Mouse (Mus musculus) forebrain, embryonic 16.5 days (tissue): Measurements from ENCODE around the gene Olfr859. TPM values are rescaled to one million over a fixed set of nuclear protein-coding genes. Genes with fewer than 3 reads are reported as not detected.
"Not testable (repeated sequence)": the region's sequence is repeated elsewhere in the genome, so short reads cannot be mapped to it uniquely, and the experiment has no call there.

Source experiments
- ATAC-seq: fragments of 200-750 bp; cut with Nextera tagmentation; 2 replicates; pipeline ENCODE4 v1.8.0; 2017; ENCODE audit warnings: mild to moderate bottlenecking, moderate library complexity
- H3K27ac ChIP-seq: fragments of 300-500 bp; sonication (generic); 2 replicates; pipeline ENCODE4 v1.5.1; 2014; ENCODE audit warnings: low read length, control low read depth
- H3K27me3 ChIP-seq: fragments of 300-500 bp; sonication (generic); replicated peaks from 2 replicates; pipeline ENCODE4 v1.6.1; 2014; ENCODE audit warnings: low read length; ENCODE audit not compliant: control insufficient read depth, insufficient read depth
- H3K36me3 ChIP-seq: fragments of 300-500 bp; sonication (generic); 2 replicates; pipeline ENCODE4 v1.6.1; 2014; ENCODE audit not compliant: control insufficient read depth, insufficient read depth
- H3K4me1 ChIP-seq: fragments of 300-500 bp; sonication (generic); replicated peaks from 2 replicates; pipeline ENCODE4 v1.6.1; 2014; ENCODE audit warnings: low read length; ENCODE audit not compliant: control insufficient read depth, insufficient read depth
- H3K4me2 ChIP-seq: fragments of 300-500 bp; sonication (generic); 2 replicates; pipeline ENCODE4 v1.6.1; 2014; ENCODE audit warnings: mild to moderate bottlenecking, low read length, control low read depth
- H3K4me3 ChIP-seq: fragments of 300-500 bp; sonication (generic); replicated peaks from 2 replicates; pipeline ENCODE4 v1.5.1; 2014; ENCODE audit warnings: mild to moderate bottlenecking, low read length, control low read depth
- H3K9ac ChIP-seq: fragments of 300-500 bp; sonication (generic); replicated peaks from 2 replicates; pipeline ENCODE4 v1.6.1; 2014; ENCODE audit warnings: low read depth, low read length, control low read depth
- H3K9me3 ChIP-seq: fragments of 300-500 bp; sonication (generic); 2 replicates; pipeline ENCODE4 v1.6.1; 2016; ENCODE audit warnings: low read length; ENCODE audit not compliant: control insufficient read depth
- WGBS: fragments of 180-500 bp; shearing (Covaris S2); extraction: QIAGEN DNeasy Blood & Tissue Kit; methylation state at CpG from one replicate; pipeline ENCODE4 v1.1.7; 2014; 5-methylcytosine and 5-hydroxymethylcytosine counted together
- polyA plus RNA-seq: library from polyadenylated mRNA; unstranded; fragments of >200 nt; fragmentation: Nextera tagmentation; extraction: Ambion mirVana; gene quantifications from 2 replicates; pipeline ENCODE4 v1.2.1, GENCODE M21; 2015

Gene Olfr859
- polyA plus RNA-seq, result not detected in 2 replicates

DNA sequence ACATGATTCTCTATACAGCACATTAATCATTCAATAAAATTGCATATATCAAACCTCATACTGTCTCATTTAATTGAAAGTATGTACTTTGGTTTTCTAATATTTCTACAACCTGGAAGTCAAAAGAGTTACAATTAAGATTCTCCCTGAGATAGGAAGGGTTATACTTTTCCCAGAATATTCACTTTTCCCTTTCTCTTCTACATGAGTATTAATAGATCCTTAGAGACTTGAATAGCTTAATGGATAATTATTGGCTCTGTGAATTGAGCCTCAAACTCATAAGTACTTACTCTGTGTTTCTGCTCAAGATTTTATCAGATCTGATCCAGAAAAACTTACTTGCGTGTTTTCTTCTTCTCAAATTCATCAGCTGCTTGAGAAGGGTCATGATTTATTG, at the start of gene Olfr859:
Gene Olfr859, plus strand, starts transcription at position 301 of the 400 bp plus-strand sequence.
- not testable (repeated sequence) for H3K4me2 ChIP-seq, H3K27me3 ChIP-seq, H3K36me3 ChIP-seq, H3K9ac ChIP-seq, ATAC-seq, H3K4me1 ChIP-seq, H3K4me3 ChIP-seq, H3K9me3 ChIP-seq, H3K27ac ChIP-seq
- WGBS, result 57% methylated on average over 1 of the region's 1 CpGs

GRCm38 (mm10) chr9:19769136-19769535, 35.6 kb upstream of the Olfr859 start:
- Histone ChIP-seq H3K9ac (no peak overlapping the region), H3K9me3 (peaks cover 12% of the 10 kb centered on the region), H3K4me3 (no peak overlapping the region), H3K27ac (no peak overlapping the region), H3K27me3 (no peaks in the 10 kb centered on the region), H3K4me1 (no peaks in the 10 kb centered on the region), H3K4me2 (no peak overlapping the region), H3K36me3 (no peaks in the 10 kb centered on the region)
- ATAC-seq, result no peak
- 82% methylated on average over 14 of the region's 14 CpGs for WGBS

DNA sequence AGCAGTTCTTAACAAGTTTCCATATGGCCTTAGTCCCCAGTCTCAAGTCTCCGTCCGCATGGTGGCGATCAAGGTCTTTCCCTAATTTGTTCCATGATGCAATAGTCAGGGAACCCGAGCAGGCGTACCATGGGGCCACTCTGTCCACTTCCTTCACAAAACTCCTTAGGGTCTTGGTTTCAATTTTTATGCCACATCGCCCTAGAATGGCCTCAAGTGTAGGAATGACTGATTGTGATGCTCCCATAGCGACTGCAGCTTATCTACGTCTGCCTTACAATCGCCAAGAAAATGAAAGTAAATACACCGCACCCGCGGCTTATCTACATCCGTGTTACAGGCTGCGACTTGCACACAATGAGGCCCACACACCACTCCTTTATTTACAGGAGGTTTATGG, 35.0 kb upstream of the Olfr859 start:
- H3K27ac ChIP-seq, result no peak overlapping the region
- no peak overlapping the region for H3K4me2 ChIP-seq
- 94% methylated on average over 14 of the region's 14 CpGs for WGBS
- H3K9me3 ChIP-seq, result peaks cover 12% of the 10 kb centered on the region
- H3K27me3 ChIP-seq, result no peaks in the 10 kb centered on the region
- ATAC-seq, result no peak
- H3K4me1 ChIP-seq, result no peaks in the 10 kb centered on the region
- no peak overlapping the region for H3K9ac ChIP-seq
- H3K4me3 ChIP-seq, result no peak overlapping the region
- no peaks in the 10 kb centered on the region for H3K36me3 ChIP-seq

DNA sequence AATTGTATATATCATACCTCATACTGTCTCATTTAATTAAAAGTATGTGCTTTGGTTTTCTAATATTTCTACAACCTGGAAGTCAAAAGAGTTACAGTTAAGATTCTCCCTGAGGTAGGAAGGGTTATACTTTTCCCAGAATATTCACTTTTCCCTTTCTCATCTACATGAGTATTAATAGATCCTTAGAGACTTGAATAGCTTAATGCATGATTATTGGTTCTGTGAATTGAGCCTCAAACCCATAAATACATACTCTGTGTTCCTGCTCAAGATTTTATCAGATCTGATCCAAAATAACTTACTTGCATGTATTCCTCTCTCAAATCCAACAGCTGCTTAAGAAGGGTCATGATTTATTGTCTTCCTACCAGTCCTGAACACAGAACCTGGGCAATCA, 24.7 kb upstream of the Olfr859 start, which contains the start of gene Olfr58:
Gene Olfr58, plus strand, starts transcription at position 301 of the 400 bp plus-strand sequence.
- Histone ChIP-seq H3K36me3 (no peaks in the 10 kb centered on the region), H3K9me3 (peaks cover 2% of the 10 kb centered on the region; the same call in 1 of the 2 replicates), H3K4me1 (no peaks in the 10 kb centered on the region), H3K27me3 (no peaks in the 10 kb centered on the region), H3K9ac (no peak within 1 kb of the TSS), H3K4me2 (no peak within 1 kb of the TSS), H3K4me3 (no peak within 1 kb of the TSS), H3K27ac (no peak within 1 kb of the TSS)
- ATAC-seq, result no peak

- WGBS, result 69% methylated on average over 1 of the region's 1 CpGs
- Histone ChIP-seq H3K27me3 (no peaks in the 10 kb centered on the region), H3K4me3 (no peak overlapping the region), H3K9me3 (no peaks in the 10 kb centered on the region; the same call in 1 of the 2 replicates), H3K36me3 (no peaks in the 10 kb centered on the region), H3K4me2 (no peak overlapping the region), H3K9ac (no peak overlapping the region), H3K4me1 (no peaks in the 10 kb centered on the region), H3K27ac (no peak overlapping the region)
- no peak for ATAC-seq
Observed at GRCm38 (mm10) chr9:19803000-19803399, 1.7 kb upstream of the Olfr859 start.

GRCm38 (mm10) chr9:19849647-19850046, 44.9 kb downstream of the Olfr859 start, which contains the start of gene Olfr860:
Olfr860 (minus strand) TSS chr9:19849747.
- Histone ChIP-seq H3K4me2 (no peak within 1 kb of the TSS), H3K4me3 (no peak within 1 kb of the TSS), H3K9ac (no peak within 1 kb of the TSS), H3K27me3 (no peaks in the 10 kb centered on the region), H3K27ac (no peak within 1 kb of the TSS), H3K9me3 (no peaks in the 10 kb centered on the region; the same call in 1 of the 2 replicates), H3K4me1 (no peaks in the 10 kb centered on the region), H3K36me3 (no peaks in the 10 kb centered on the region)
- ATAC-seq, result no peak
- 80% methylated on average over 1 of the region's 1 CpGs for WGBS

Other genes starting within 250 kb of the Olfr859 start
- gene Olfr854, start 237.5 kb upstream of the Olfr859 start, polyA plus RNA-seq, result not detected in 2 replicates
- not detected in 2 replicates for gene Olfr855, start 222.3 kb upstream of the Olfr859 start, polyA plus RNA-seq
- 51.7 and 56.0 TPM in 2 replicates for gene Zfp317, start 182.8 kb upstream of the Olfr859 start, polyA plus RNA-seq
- not detected in 2 replicates for gene Olfr857, start 95.5 kb upstream of the Olfr859 start, polyA plus RNA-seq
- gene Olfr58, start 24.6 kb upstream of the Olfr859 start, polyA plus RNA-seq, result not detected in 2 replicates
- not detected in 2 replicates for gene Olfr860, start 44.8 kb downstream of the Olfr859 start, polyA plus RNA-seq
- not detected in 2 replicates for gene Olfr862, start 83.1 kb downstream of the Olfr859 start, polyA plus RNA-seq
- 0.14 and 0.17 TPM in 2 replicates for gene Olfr77, start 112.0 kb downstream of the Olfr859 start, polyA plus RNA-seq
- gene Olfr866, start 223.1 kb downstream of the Olfr859 start, polyA plus RNA-seq, result not detected in 2 replicates